Mouse (Mus musculus) bone marrow, adult 2 months (tissue): Measurements from ENCODE around the gene Tmem240.

Experiments used
- CTCF ChIP-seq: fragments of 200-500 bp; IDR thresholded peaks from 2 replicates; pipeline ENCODE4 v1.5.1; 2011; ENCODE audit warnings: low read length, control low read depth; ENCODE audit not compliant: control insufficient read depth, insufficient read depth
- POLR2A ChIP-seq: fragments of 200-500 bp; IDR thresholded peaks from 2 replicates; pipeline ENCODE4 v1.6.1; 2011; ENCODE audit warnings: low read depth, mild to moderate bottlenecking, control low read depth, low read length, borderline replicate concordance; ENCODE audit not compliant: control insufficient read depth

GRCm38 (mm10) chr4:155746575-155747490 is 12.2 kb downstream of the Tmem240 start:
- TF ChIP-seq CTCF (no peak), POLR2A (no peak)
